Mouse (Mus musculus) inflammation-experienced regulatory T-cells, adult 16 weeks (primary cell): ENCODE data around the gene Olfr1329. TPM values are rescaled to one million over a fixed set of nuclear protein-coding genes. Genes with fewer than 3 reads are reported as not detected.

ENCODE experiments used
- polyA plus RNA-seq: library from polyadenylated mRNA; unstranded; fragments of 100-300 nt; shearing (Covaris generic); gene quantifications from one replicate; pipeline ENCODE4 v1.2.1, GENCODE M21; 2017

Olfr1329 gene
- not detected for polyA plus RNA-seq

GRCm38 (mm10) chr4:118917365-118917764, at the start of gene Olfr1329:
Olfr1329 (minus strand) TSS chr4:118917465.

GRCm38 (mm10) chr4:118961141-118961628, 43.9 kb upstream of the Olfr1329 start, which contains the start of gene Lao1:
Lao1 (plus strand) TSS chr4:118961578.

GRCm38 (mm10) chr4:118938512-118938911, 21.2 kb upstream of the Olfr1329 start, which contains the start of gene Olfr1328:
Olfr1328 (minus strand) TSS chr4:118938612.

GRCm38 (mm10) chr4:118888297-118888696, 29.0 kb downstream of the Olfr1329 start, which contains the start of gene Olfr1330:
Olfr1330 (plus strand) TSS chr4:118888597.

Other genes with a start within 250 kb of the Olfr1329 start
- not detected for gene Olfr1342, start 224.7 kb downstream of the Olfr1329 start, polyA plus RNA-seq
- not detected for gene Olfr1341, start 213.9 kb downstream of the Olfr1329 start, polyA plus RNA-seq
- not detected for gene Olfr1340, start 197.3 kb downstream of the Olfr1329 start, polyA plus RNA-seq
- not detected for gene Olfr1339, start 185.3 kb downstream of the Olfr1329 start, polyA plus RNA-seq
- not detected for gene Olfr1338, start 158.7 kb downstream of the Olfr1329 start, polyA plus RNA-seq
- gene Olfr1337, start 134.9 kb downstream of the Olfr1329 start, polyA plus RNA-seq, result not detected
- not detected for gene Olfr1335, start 107.5 kb downstream of the Olfr1329 start, polyA plus RNA-seq
- gene Olfr1333, start 81.2 kb downstream of the Olfr1329 start, polyA plus RNA-seq, result not detected
- not detected for gene Olfr1331, start 52.8 kb downstream of the Olfr1329 start, polyA plus RNA-seq
- 0.06 TPM for gene Olfr1330, start 28.9 kb downstream of the Olfr1329 start, polyA plus RNA-seq
- gene Olfr1328, start 21.1 kb upstream of the Olfr1329 start, polyA plus RNA-seq, result not detected
- gene Lao1, start 44.1 kb upstream of the Olfr1329 start, polyA plus RNA-seq, result not detected
- gene Slc2a1, start 191.2 kb upstream of the Olfr1329 start, polyA plus RNA-seq, result 69.7 TPM